Mouse (Mus musculus) forebrain, postnatal 0 days (tissue): ENCODE measurements around the gene Copa. TPM values are rescaled to one million over a fixed set of nuclear protein-coding genes. Genes with fewer than 3 reads are reported as not detected.

Experiments
- ATAC-seq: fragments of 200-750 bp; cut with Nextera tagmentation; 2 replicates; pipeline ENCODE4 v1.8.0; 2017; ENCODE audit warnings: mild to moderate bottlenecking, moderate library complexity
- DNase-seq: peaks from one replicate; pipeline ENCODE4 v3.0.0-alpha.2; 2015
- H3K27ac ChIP-seq: fragments of 300-500 bp; sonication (generic); 2 replicates; pipeline ENCODE4 v1.5.1; 2014; ENCODE audit warnings: low read depth, mild to moderate bottlenecking, antibody characterized with exemption, low read length, moderate library complexity, mixed read lengths
- H3K27me3 ChIP-seq: fragments of 300-500 bp; sonication (generic); 2 replicates; pipeline ENCODE4 v1.6.1; 2014; ENCODE audit warnings: mild to moderate bottlenecking, low read length, mixed read lengths; ENCODE audit not compliant: insufficient read depth
- H3K36me3 ChIP-seq: fragments of 300-500 bp; sonication (generic); 2 replicates; pipeline ENCODE4 v1.6.1; 2014; ENCODE audit warnings: mild to moderate bottlenecking, moderate library complexity; ENCODE audit not compliant: insufficient read depth
- H3K4me1 ChIP-seq: fragments of 300-500 bp; sonication (generic); 2 replicates; pipeline ENCODE4 v1.6.1; 2014; ENCODE audit warnings: antibody characterized with exemption; ENCODE audit not compliant: insufficient read depth
- H3K4me2 ChIP-seq: fragments of 300-500 bp; sonication (generic); 2 replicates; pipeline ENCODE4 v1.6.1; 2014; ENCODE audit warnings: low read depth, mild to moderate bottlenecking, moderate library complexity
- H3K4me3 ChIP-seq: fragments of 300-500 bp; sonication (generic); 2 replicates; pipeline ENCODE4 v1.5.1; 2014; ENCODE audit warnings: low read depth, low read length, mixed read lengths
- H3K9ac ChIP-seq: fragments of 300-500 bp; sonication (generic); 2 replicates; pipeline ENCODE4 v1.6.1; 2014; ENCODE audit warnings: mild to moderate bottlenecking
- H3K9me3 ChIP-seq: fragments of 300-500 bp; sonication (generic); 2 replicates; pipeline ENCODE4 v1.6.1; 2016; ENCODE audit warnings: low read length
- CTCF ChIP-seq: sonication (generic); IDR thresholded peaks from 2 replicates; pipeline ENCODE4 v1.5.1; 2016; ENCODE audit warnings: antibody characterized with exemption, control low read depth, low read depth
- WGBS: fragments of 180-500 bp; shearing (Covaris S2); extraction: QIAGEN DNeasy Blood & Tissue Kit; methylation state at CpG from one replicate; pipeline ENCODE4 v1.1.7; 2014; 5-methylcytosine and 5-hydroxymethylcytosine counted together
- polyA plus RNA-seq: library from polyadenylated mRNA; unstranded; fragments of >200 nt; fragmentation: Nextera tagmentation; extraction: Ambion mirVana; gene quantifications from 2 replicates; pipeline ENCODE4 v1.2.1, GENCODE M21; 2015
- total RNA-seq: library from RNA; depleted of rRNA; stranded (reverse); fragments of >200 nt; gene quantifications from 2 replicates; pipeline ENCODE4 v1.2.3, GENCODE M21; 2014

Copa gene
- total and polyA plus RNA-seq, 2 experiments from 2014 or later = 151 to 241 TPM

GRCm38 (mm10) chr1:172053541-172054440 is 28.5 kb upstream of the Copa start:
- DNase-seq = peak; percentile 58
- peak; percentile 65 for ATAC-seq
- H3K4me1 ChIP-seq = peaks cover 3% of the 10 kb centered on the region; the same call in 1 of the 2 replicates

GRCm38 (mm10) chr1:172056251-172056650 is 26.1 kb upstream of the Copa start:
- ATAC-seq (no peak), DNase-seq (no peak)
- Histone ChIP-seq H3K36me3 (no peaks in the 10 kb centered on the region), H3K9me3 (no peaks in the 10 kb centered on the region), H3K27ac (no peak overlapping the region), H3K4me3 (no peak overlapping the region), H3K4me2 (no peak overlapping the region), H3K9ac (no peak overlapping the region), H3K4me1 (peaks cover 3% of the 10 kb centered on the region; the same call in 1 of the 2 replicates), H3K27me3 (no peaks in the 10 kb centered on the region)
- 55% methylated on average over 4 of the region's 4 CpGs for WGBS
- no peak for TF ChIP-seq CTCF

More at GRCm38 (mm10) chr1:172053541-172054440, 28.5 kb upstream of the Copa start:
- Histone ChIP-seq H3K4me2 (peak overlapping the region; percentile 78), H3K9ac (peak overlapping the region; percentile 58), H3K36me3 (no peaks in the 10 kb centered on the region), H3K9me3 (no peaks in the 10 kb centered on the region), H3K27me3 (no peaks in the 10 kb centered on the region), H3K4me3 (peak overlapping the region; percentile 41), H3K27ac (no peak overlapping the region)
- no peak for TF ChIP-seq CTCF
- 6% methylated on average over 42 of the region's 42 CpGs for WGBS

GRCm38 (mm10) chr1:172057491-172057921 is 24.8 kb upstream of the Copa start, which contains the start of gene Nhlh1:
Gene Nhlh1 (minus strand): TSS chr1:172057573.
- ATAC-seq (peak; percentile 61; the same call in 1 of the 2 replicates), DNase-seq (peak; percentile 20)
- H3K9me3 ChIP-seq = no peaks in the 10 kb centered on the region
- H3K27me3 ChIP-seq = no peaks in the 10 kb centered on the region
- no peak within 1 kb of the TSS for H3K4me3 ChIP-seq
- no peak within 1 kb of the TSS for H3K9ac ChIP-seq
- WGBS = 23% methylated on average over 2 of the region's 2 CpGs
- H3K36me3 ChIP-seq = no peaks in the 10 kb centered on the region
- H3K4me1 ChIP-seq = peaks cover 3% of the 10 kb centered on the region; the same call in 1 of the 2 replicates
- TF ChIP-seq CTCF = no peak
- no peak within 1 kb of the TSS for H3K27ac ChIP-seq
- no peak within 1 kb of the TSS for H3K4me2 ChIP-seq

GRCm38 (mm10) chr1:172058321-172058720 is 24.0 kb upstream of the Copa start:
- Histone ChIP-seq H3K9me3 (no peaks in the 10 kb centered on the region), H3K4me2 (no peak overlapping the region), H3K27ac (no peak overlapping the region), H3K27me3 (no peaks in the 10 kb centered on the region), H3K36me3 (no peaks in the 10 kb centered on the region), H3K4me3 (no peak overlapping the region), H3K4me1 (peaks cover 3% of the 10 kb centered on the region; the same call in 1 of the 2 replicates), H3K9ac (no peak overlapping the region)
- DNase-seq (no peak), ATAC-seq (no peak)
- TF ChIP-seq CTCF = no peak
- WGBS = 41% methylated on average over 6 of the region's 6 CpGs

GRCm38 (mm10) chr1:172058874-172059273 is 23.5 kb upstream of the Copa start:
- no peak overlapping the region for H3K4me3 ChIP-seq
- no peak for ATAC-seq
- no peak for TF ChIP-seq CTCF
- H3K27ac ChIP-seq = no peak overlapping the region
- no peak overlapping the region for H3K4me2 ChIP-seq
- H3K9me3 ChIP-seq = no peaks in the 10 kb centered on the region
- H3K36me3 ChIP-seq = no peaks in the 10 kb centered on the region
- DNase-seq = no peak
- 46% methylated on average over 7 of the region's 7 CpGs for WGBS
- H3K4me1 ChIP-seq = no peaks in the 10 kb centered on the region
- no peaks in the 10 kb centered on the region for H3K27me3 ChIP-seq
- H3K9ac ChIP-seq = no peak overlapping the region

- Histone ChIP-seq H3K27ac (no peak overlapping the region), H3K9me3 (no peaks in the 10 kb centered on the region), H3K27me3 (no peaks in the 10 kb centered on the region), H3K9ac (no peak overlapping the region), H3K4me2 (no peak overlapping the region), H3K36me3 (peaks cover 16% of the 10 kb centered on the region), H3K4me3 (no peak overlapping the region), H3K4me1 (no peaks in the 10 kb centered on the region)
- 57% methylated on average over 4 of the region's 4 CpGs for WGBS
- DNase-seq (no peak), ATAC-seq (no peak)
- no peak for TF ChIP-seq CTCF
Observed at GRCm38 (mm10) chr1:172060659-172061058, 21.7 kb upstream of the Copa start.

- ATAC-seq = no peak
- WGBS = 31% methylated on average over 8 of the region's 8 CpGs
Observed at GRCm38 (mm10) chr1:172061217-172061616, 21.1 kb upstream of the Copa start.

More at GRCm38 (mm10) chr1:172061217-172061616, 21.1 kb upstream of the Copa start:
- no peaks in the 10 kb centered on the region for H3K27me3 ChIP-seq
- no peak overlapping the region for H3K27ac ChIP-seq
- H3K4me2 ChIP-seq = no peak overlapping the region
- H3K4me1 ChIP-seq = no peaks in the 10 kb centered on the region
- no peaks in the 10 kb centered on the region for H3K9me3 ChIP-seq
- H3K4me3 ChIP-seq = no peak overlapping the region
- DNase-seq = no peak
- TF ChIP-seq CTCF = no peak
- peaks cover 20% of the 10 kb centered on the region for H3K36me3 ChIP-seq
- H3K9ac ChIP-seq = no peak overlapping the region
